Mouse (Mus musculus) testis, adult 2 months (tissue): ENCODE measurements around the gene 4930467E23Rik.
"Not testable (repeated sequence)": the region's sequence is repeated elsewhere in the genome, so short reads cannot be mapped to it uniquely, and the experiment has no call there.

ENCODE experiments used
- CTCF ChIP-seq: fragments of 200-500 bp; IDR thresholded peaks from 2 replicates; pipeline ENCODE4 v1.5.1; 2012; ENCODE audit warnings: low read depth, mild to moderate bottlenecking, inconsistent platforms, low read length, moderate library complexity; ENCODE audit not compliant: control insufficient read depth, insufficient read depth, insufficient replicate concordance
- POLR2A ChIP-seq: fragments of 200-500 bp; IDR thresholded peaks from 2 replicates; pipeline ENCODE4 v1.6.1; 2012; ENCODE audit warnings: low read depth, mild to moderate bottlenecking, inconsistent platforms, low read length, moderate library complexity; ENCODE audit not compliant: control insufficient read depth

- not testable (repeated sequence) for TF ChIP-seq CTCF, POLR2A
Measured at GRCm38 (mm10) chr8:19702276-19702675, 27.1 kb upstream of the 4930467E23Rik start.
